8 mouse cellular contexts compared by ENCODE assay signal in genomic region chr17:79714368-79714895, GRCm38 (mm10). TPM values are rescaled to one million over a fixed set of nuclear protein-coding genes. Genes with fewer than 3 reads are reported as not detected.
DNase-seq lines count a peak whose midpoint lies in the region; ATAC-seq and TF ChIP-seq lines count a peak whose summit lies in the region.

No protein-coding gene starts in this region.

- H3K36me3 ChIP-seq in heart, embryonic 12.5 days, result no peaks in the 10 kb centered on the region
- H3K36me3 ChIP-seq in hindbrain, postnatal 0 days (ENCODE audit: insufficient read depth, low read length), result no peaks in the 10 kb centered on the region

- no peak overlapping the region for H3K27ac ChIP-seq in heart, embryonic 12.5 days (ENCODE audit: poor library complexity, severe bottlenecking)
- no peak overlapping the region for H3K27ac ChIP-seq in hindbrain, postnatal 0 days

- H3K4me1 ChIP-seq in heart, embryonic 12.5 days (replicated peaks), result peaks cover 27% of the 10 kb centered on the region
- peaks cover 6% of the 10 kb centered on the region for H3K4me1 ChIP-seq in hindbrain, postnatal 0 days (ENCODE audit: insufficient read depth, low read length)

- peaks cover 68% of the 10 kb centered on the region for H3K27me3 ChIP-seq in heart, embryonic 12.5 days (replicated peaks)
- H3K27me3 ChIP-seq in hindbrain, postnatal 0 days (ENCODE audit: insufficient read depth, low read length), result peaks cover 42% of the 10 kb centered on the region

- H3K9me3 ChIP-seq in heart, embryonic 12.5 days (replicated peaks), result no peaks in the 10 kb centered on the region
- no peaks in the 10 kb centered on the region for H3K9me3 ChIP-seq in hindbrain, postnatal 0 days (ENCODE audit: low read length)

- no peak for ATAC-seq in heart, embryonic 12.5 days (ENCODE audit: insufficient number of reproducible peaks, low FRiP score)
- no peak for ATAC-seq in hindbrain, postnatal 0 days
- ATAC-seq in cerebellum, adult (ENCODE audit: insufficient number of reproducible peaks, low FRiP score, low TSS enrichment), result no peak

- H3K4me3 ChIP-seq in heart, embryonic 12.5 days, result peak overlapping the region; percentile 56
- peak overlapping the region; percentile 36 for H3K4me3 ChIP-seq in hindbrain, postnatal 0 days (ENCODE audit: low read length)

- H3K4me2 ChIP-seq in heart, embryonic 12.5 days, result peak overlapping the region; percentile 91
- peak overlapping the region; percentile 70 for H3K4me2 ChIP-seq in hindbrain, postnatal 0 days (ENCODE audit: low read depth, low read length)

- peak overlapping the region; percentile 66; the same call in 1 of the 2 replicates for H3K9ac ChIP-seq in heart, embryonic 12.5 days
- no peak overlapping the region; the same call in 1 of the 2 replicates for H3K9ac ChIP-seq in hindbrain, postnatal 0 days (replicated peaks; ENCODE audit: low read length)

- no peak for TF ChIP-seq CTCF in hindbrain, postnatal 0 days (IDR thresholded peaks at IDR 0.05; ENCODE audit: low read depth)

- under 1% methylated on average over 16 of the region's 16 CpGs for WGBS in heart, embryonic 12.5 days
- 1% methylated on average over 16 of the region's 16 CpGs for WGBS in hindbrain, postnatal 0 days

- no peak for DNase-seq in heart, adult 9 months (ENCODE audit: low spot score in 2 of 2)
- DNase-seq in embryo, embryonic 11 days, result peak; percentile 31
- no peak for DNase-seq in hindbrain, postnatal 0 days (ENCODE audit: low spot score)
- DNase-seq in naive thymus-derived CD4-positive, alpha-beta T cell, adult 2 months (ENCODE audit: low read depth), result peak; percentile 7
- no peak for DNase-seq in layer of hippocampus, adult 11-12 months (ENCODE audit: low spot score)
- no peak for DNase-seq in layer of hippocampus, adult 9-10 months (ENCODE audit: low spot score)

RNA-seq across cellular contexts. Expression of gene Cyp1b1, which starts 0.4 kb away (rescaled TPM):
- polyA plus RNA-seq in heart, embryonic 12.5 days (2016; fragmentation: Nextera tagmentation; extraction: Ambion mirVana), result 1.4 and 1.5 TPM in 2 replicates
- total RNA-seq in hindbrain, postnatal 0 days (2014; rRNA removed), result 6.3 and 12.8 TPM in 2 replicates
- polyA plus RNA-seq in hindbrain, postnatal 0 days (2015; fragmentation: Nextera tagmentation; extraction: Ambion mirVana), result 6.2 and 6.5 TPM in 2 replicates

Comparison
In these comparisons a context has a peak if more than half of its experiments do, and no peak if none do; other contexts are left out.
1. DNase-seq: peak in embryo, embryonic 11 days (single experiment) and naive thymus-derived CD4-positive, alpha-beta T cell, adult 2 months (single experiment); none in heart, adult 9 months (0 of 2), hindbrain, postnatal 0 days (single experiment), layer of hippocampus, adult 11-12 months (single experiment) and layer of hippocampus, adult 9-10 months (single experiment).